Mouse (Mus musculus) embryonic facial prominence, embryonic 12.5 days (tissue): Measurements from ENCODE around the gene Mgp. TPM values are rescaled to one million over a fixed set of nuclear protein-coding genes. Genes with fewer than 3 reads are reported as not detected.

ENCODE experiments used
- ATAC-seq: fragments of 200-750 bp; cut with Nextera tagmentation; 2 replicates; pipeline ENCODE4 v1.8.0; 2017; ENCODE audit not compliant: insufficient number of reproducible peaks, insufficient read depth, low FRiP score, low TSS enrichment
- H3K27ac ChIP-seq: fragments of 300-500 bp; sonication (generic); 2 replicates; pipeline ENCODE4 v1.5.1; 2016; ENCODE audit warnings: mild to moderate bottlenecking
- H3K27me3 ChIP-seq: fragments of 300-500 bp; sonication (generic); 2 replicates; pipeline ENCODE4 v1.6.1; 2016; ENCODE audit warnings: mild to moderate bottlenecking, moderate library complexity
- H3K36me3 ChIP-seq: fragments of 300-500 bp; sonication (generic); 2 replicates; pipeline ENCODE4 v1.6.1; 2016; ENCODE audit warnings: mild to moderate bottlenecking
- H3K4me1 ChIP-seq: fragments of 300-500 bp; sonication (generic); 2 replicates; pipeline ENCODE4 v1.6.1; 2016
- H3K4me2 ChIP-seq: fragments of 300-500 bp; sonication (generic); replicated peaks from 2 replicates; pipeline ENCODE4 v1.6.1; 2016; ENCODE audit warnings: mild to moderate bottlenecking, moderate library complexity
- H3K4me3 ChIP-seq: fragments of 300-500 bp; sonication (generic); 2 replicates; pipeline ENCODE4 v1.5.1; 2016; ENCODE audit warnings: mild to moderate bottlenecking
- H3K9ac ChIP-seq: fragments of 300-500 bp; sonication (generic); 2 replicates; pipeline ENCODE4 v1.6.1; 2016; ENCODE audit warnings: mild to moderate bottlenecking, moderate library complexity
- H3K9me3 ChIP-seq: fragments of 300-500 bp; sonication (generic); 2 replicates; pipeline ENCODE4 v1.6.1; 2016; ENCODE audit warnings: mild to moderate bottlenecking, moderate library complexity
- WGBS: fragments of 180-500 bp; shearing (Covaris S2); methylation state at CpG from one replicate; pipeline ENCODE4 v1.1.7; 2016; 5-methylcytosine and 5-hydroxymethylcytosine counted together
- polyA plus RNA-seq: library from polyadenylated mRNA; unstranded; fragments of >200 nt; fragmentation: Nextera tagmentation; extraction: Ambion mirVana; gene quantifications from 2 replicates; pipeline ENCODE4 v1.2.1, GENCODE M21; 2016

The Mgp gene
- polyA plus RNA-seq, 1 experiment from 2014 or later: 42.9 TPM

DNA sequence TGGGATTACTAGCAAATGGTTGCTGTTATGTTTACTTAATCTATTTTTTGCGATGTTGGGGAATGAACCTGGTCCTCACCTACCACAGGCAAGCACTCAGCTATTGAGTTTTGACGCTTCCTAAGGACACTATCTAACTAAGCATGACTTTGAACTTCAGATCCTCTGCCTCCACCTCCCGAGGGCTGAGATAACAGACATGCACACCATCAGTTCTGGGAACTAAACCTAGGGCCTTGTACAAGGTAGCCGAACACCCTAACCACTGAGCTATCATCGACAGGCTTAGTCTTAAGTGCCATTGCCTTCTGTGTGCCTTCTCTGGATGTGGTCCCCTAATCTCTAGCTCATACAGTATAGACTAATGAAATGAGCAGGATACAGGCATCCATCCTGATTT, 10.3 kb downstream of the Mgp start:
- H3K4me2 ChIP-seq: no peak overlapping the region
- no peak for ATAC-seq
- H3K9ac ChIP-seq: no peak overlapping the region
- no peak overlapping the region for H3K4me3 ChIP-seq
- H3K36me3 ChIP-seq: no peaks in the 10 kb centered on the region
- H3K9me3 ChIP-seq: no peaks in the 10 kb centered on the region
- H3K4me1 ChIP-seq: no peaks in the 10 kb centered on the region; the same call in 1 of the 2 replicates
- H3K27ac ChIP-seq: no peak overlapping the region
- H3K27me3 ChIP-seq: no peaks in the 10 kb centered on the region
- WGBS: 92% methylated on average over 5 of the region's 5 CpGs

DNA sequence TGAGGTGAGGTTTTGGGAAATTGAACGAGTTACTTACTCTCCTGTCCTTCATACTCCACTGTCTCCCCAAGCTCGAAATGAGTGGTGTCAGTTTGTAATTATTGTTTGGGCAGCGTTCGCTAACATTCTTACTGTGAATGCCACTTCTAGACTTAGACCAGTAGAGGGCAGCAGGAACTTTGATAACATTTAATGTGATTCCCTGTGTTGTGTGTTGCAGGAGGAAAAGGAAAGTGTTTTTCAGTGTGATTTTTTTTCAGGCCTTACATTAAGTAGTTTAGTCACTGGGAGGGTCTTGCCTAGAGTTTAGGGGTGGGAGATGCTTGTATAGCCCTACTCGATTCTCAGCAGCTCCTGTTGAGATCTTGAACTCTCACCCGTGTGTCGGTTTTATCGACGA, 14.6 kb downstream of the Mgp start:
- Histone ChIP-seq H3K4me3 (no peak overlapping the region), H3K9me3 (no peaks in the 10 kb centered on the region), H3K9ac (no peak overlapping the region), H3K36me3 (no peaks in the 10 kb centered on the region), H3K27ac (no peak overlapping the region), H3K27me3 (no peaks in the 10 kb centered on the region), H3K4me1 (peaks cover 19% of the 10 kb centered on the region), H3K4me2 (no peak overlapping the region)
- WGBS: 53% methylated on average over 9 of the region's 9 CpGs
- ATAC-seq: no peak

DNA sequence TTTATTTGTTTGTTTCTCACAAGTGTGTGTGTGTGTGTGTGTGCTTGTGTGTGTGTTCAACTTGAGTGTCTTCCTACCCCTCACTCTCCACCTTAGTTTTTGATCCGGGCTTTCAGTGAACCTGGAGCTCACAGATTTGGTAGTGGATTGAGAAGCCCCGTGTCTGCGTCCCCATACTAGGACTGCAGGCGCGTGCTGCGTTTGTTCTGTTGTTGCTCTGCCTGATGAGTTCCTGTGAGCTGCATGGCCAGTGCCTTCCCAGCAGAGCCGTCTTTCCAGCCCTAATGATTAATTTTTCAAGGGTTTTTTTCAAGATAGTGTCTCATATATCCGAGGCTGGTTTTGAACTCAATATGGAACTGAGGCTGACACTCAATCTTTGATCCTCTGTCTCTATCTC, 17.2 kb downstream of the Mgp start:
- Histone ChIP-seq H3K27ac (no peak overlapping the region), H3K4me2 (no peak overlapping the region), H3K9ac (no peak overlapping the region), H3K4me3 (no peak overlapping the region), H3K27me3 (no peaks in the 10 kb centered on the region), H3K9me3 (no peaks in the 10 kb centered on the region), H3K36me3 (no peaks in the 10 kb centered on the region), H3K4me1 (peaks cover 21% of the 10 kb centered on the region)
- 70% methylated on average over 8 of the region's 8 CpGs for WGBS
- no peak for ATAC-seq

DNA sequence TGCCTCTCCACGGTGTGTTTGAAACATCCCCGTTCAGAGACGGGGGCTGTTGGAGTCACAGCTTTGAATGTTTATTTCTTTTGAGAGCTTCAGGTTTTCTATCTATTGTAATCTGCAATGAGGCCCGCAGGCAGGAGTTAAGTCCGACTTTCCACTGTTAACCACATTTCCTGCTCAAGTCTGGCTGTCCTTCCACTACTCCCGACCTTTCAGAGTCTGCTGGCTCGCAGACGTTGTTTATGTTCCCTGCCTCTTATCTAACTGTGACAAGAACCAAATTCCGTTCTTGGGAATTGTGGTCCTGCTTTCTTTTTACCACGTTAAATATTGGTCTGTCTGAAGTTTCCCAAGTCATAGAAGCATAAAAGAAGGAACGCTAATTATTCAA, 17.8 kb downstream of the Mgp start:
- peak overlapping the region; percentile 72 for H3K27ac ChIP-seq
- H3K9me3 ChIP-seq: no peaks in the 10 kb centered on the region
- H3K4me3 ChIP-seq: no peak overlapping the region
- H3K36me3 ChIP-seq: no peaks in the 10 kb centered on the region
- peaks cover 25% of the 10 kb centered on the region for H3K4me1 ChIP-seq
- H3K4me2 ChIP-seq: peak overlapping the region; percentile 22
- no peak for ATAC-seq
- WGBS: 21% methylated on average over 11 of the region's 11 CpGs
- no peaks in the 10 kb centered on the region for H3K27me3 ChIP-seq
- no peak overlapping the region for H3K9ac ChIP-seq

DNA sequence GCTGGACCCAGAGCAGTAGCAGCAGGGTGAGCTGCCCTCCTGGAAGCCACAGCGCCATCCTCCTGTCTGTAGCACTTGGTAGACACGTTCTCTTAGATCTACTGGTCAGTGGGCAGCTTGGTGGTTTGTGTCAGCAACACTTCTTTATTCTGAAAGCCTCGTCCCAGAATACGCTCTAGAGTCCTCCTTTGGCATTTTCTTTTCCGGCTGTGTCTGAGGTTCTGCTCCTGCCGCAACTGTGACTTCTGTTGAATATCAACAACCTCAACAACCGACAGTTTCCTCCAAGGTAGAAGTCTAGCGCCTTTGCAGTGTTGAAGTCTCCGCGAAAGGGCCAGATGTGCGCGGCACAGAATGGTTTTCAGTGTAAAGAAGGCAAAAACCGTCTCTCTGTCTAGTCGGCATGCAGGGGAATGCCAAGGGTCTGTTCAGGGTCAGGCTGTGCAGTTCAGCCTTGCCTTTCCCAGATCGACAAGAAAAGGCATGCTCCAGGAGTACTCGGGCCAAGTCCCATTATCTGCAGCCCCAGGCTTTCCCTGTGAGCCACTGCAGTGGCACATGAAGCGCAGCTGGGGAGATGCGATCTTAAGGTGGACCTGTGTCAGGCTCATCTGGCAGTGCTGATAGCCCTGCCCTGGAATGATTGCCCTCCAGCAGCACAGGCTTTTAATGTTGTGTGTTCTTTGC, 18.3 kb downstream of the Mgp start, which contains the start of gene Art4:
TSS of gene Art4 (minus strand) at position 548 of the 687 bp plus-strand sequence.
- ATAC-seq: no peak
- Histone ChIP-seq H3K4me2 (peak within 1 kb of the TSS; percentile 22), H3K36me3 (no peaks in the 10 kb centered on the region), H3K4me1 (peaks cover 29% of the 10 kb centered on the region), H3K4me3 (no peak within 1 kb of the TSS), H3K9me3 (no peaks in the 10 kb centered on the region), H3K27ac (peak within 1 kb of the TSS; percentile 72), H3K27me3 (no peaks in the 10 kb centered on the region), H3K9ac (no peak within 1 kb of the TSS)
- 50% methylated on average over 18 of the region's 18 CpGs for WGBS

DNA sequence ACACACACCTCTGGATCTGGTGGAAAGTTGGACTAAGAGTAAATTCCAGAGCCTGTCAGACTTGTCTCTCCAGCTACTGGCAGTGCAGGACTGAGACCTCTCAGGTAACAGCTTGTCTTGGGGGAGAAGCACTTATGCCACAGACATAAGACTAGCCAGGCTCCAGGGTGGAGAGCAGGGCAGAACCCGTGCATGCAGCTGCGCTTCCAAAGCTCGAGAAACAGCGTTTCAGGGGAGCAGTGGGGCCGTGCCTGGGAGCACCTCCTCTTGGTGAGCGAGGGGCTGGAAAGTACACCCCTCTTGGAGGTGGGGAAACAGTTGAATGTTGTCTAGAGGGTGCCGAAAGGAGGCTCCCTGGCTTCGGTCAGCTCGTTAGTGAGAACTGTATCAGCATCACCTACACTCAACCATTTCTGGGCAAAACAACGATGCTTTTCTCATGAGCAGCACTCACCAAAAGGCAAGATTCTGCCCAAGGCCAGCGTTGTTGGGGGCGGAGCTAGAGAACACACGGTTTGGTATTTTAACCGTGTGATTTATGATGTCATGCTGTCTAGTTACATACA, 19.5 kb downstream of the Mgp start:
- peak overlapping the region; percentile 58 for H3K27ac ChIP-seq
- H3K27me3 ChIP-seq: no peaks in the 10 kb centered on the region
- no peak overlapping the region for H3K4me3 ChIP-seq
- no peak for ATAC-seq
- H3K9ac ChIP-seq: no peak overlapping the region
- no peaks in the 10 kb centered on the region for H3K9me3 ChIP-seq
- 60% methylated on average over 14 of the region's 14 CpGs for WGBS
- H3K4me2 ChIP-seq: no peak overlapping the region; the same call in 1 of the 2 replicates
- peaks cover 29% of the 10 kb centered on the region for H3K4me1 ChIP-seq
- no peaks in the 10 kb centered on the region for H3K36me3 ChIP-seq

DNA sequence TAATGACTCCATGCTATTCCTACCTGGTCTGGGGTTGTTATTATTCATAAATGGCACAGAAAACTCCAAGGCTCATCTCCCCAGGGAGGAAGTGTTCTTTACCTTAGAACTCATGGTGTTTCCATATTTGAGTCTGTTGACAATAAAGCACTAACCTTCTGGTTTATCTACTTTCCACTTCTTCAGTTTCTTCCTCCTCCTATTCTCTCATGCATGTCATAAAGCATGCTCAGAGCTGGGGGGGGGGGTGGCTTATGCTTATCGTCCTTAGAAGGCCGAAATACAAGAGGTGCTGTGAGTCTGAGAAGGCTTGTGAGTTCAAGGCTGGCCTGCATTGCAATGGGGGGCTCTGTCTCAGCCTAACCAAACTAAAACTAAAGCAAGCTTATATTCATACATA, 20.4 kb downstream of the Mgp start:
- no peaks in the 10 kb centered on the region for H3K27me3 ChIP-seq
- no peaks in the 10 kb centered on the region for H3K36me3 ChIP-seq
- no peak for ATAC-seq
- H3K4me1 ChIP-seq: peaks cover 29% of the 10 kb centered on the region
- H3K9ac ChIP-seq: no peak overlapping the region
- no peak overlapping the region for H3K4me2 ChIP-seq
- H3K27ac ChIP-seq: no peak overlapping the region
- 82% methylated on average over 2 of the region's 2 CpGs for WGBS
- no peak overlapping the region for H3K4me3 ChIP-seq
- H3K9me3 ChIP-seq: no peaks in the 10 kb centered on the region

DNA sequence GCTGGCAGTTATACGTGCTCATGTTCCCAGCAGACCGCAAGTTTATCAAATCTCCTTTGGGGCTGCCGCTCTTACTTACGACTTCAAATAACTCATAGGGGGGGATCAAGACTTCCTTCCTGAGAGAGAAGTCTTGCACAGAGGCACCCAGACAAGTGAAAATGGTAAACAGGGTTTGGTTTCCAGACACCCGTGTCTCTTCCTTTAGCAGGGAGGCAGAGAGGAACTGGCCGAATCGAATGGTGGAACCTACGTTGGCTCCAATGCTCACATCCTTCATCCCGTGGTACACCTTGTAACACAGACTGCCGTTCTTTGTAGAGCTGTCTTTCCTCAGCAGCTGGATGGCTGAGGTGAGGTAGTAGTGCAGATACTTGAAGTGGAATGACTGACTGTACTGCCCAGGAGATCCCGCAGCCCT, 21.3 kb downstream of the Mgp start:
- Histone ChIP-seq H3K4me1 (peaks cover 29% of the 10 kb centered on the region), H3K9ac (no peak overlapping the region), H3K4me3 (no peak overlapping the region), H3K27ac (no peak overlapping the region), H3K27me3 (no peaks in the 10 kb centered on the region), H3K36me3 (no peaks in the 10 kb centered on the region), H3K4me2 (no peak overlapping the region), H3K9me3 (no peaks in the 10 kb centered on the region)
- 83% methylated on average over 11 of the region's 11 CpGs for WGBS
- no peak for ATAC-seq

DNA sequence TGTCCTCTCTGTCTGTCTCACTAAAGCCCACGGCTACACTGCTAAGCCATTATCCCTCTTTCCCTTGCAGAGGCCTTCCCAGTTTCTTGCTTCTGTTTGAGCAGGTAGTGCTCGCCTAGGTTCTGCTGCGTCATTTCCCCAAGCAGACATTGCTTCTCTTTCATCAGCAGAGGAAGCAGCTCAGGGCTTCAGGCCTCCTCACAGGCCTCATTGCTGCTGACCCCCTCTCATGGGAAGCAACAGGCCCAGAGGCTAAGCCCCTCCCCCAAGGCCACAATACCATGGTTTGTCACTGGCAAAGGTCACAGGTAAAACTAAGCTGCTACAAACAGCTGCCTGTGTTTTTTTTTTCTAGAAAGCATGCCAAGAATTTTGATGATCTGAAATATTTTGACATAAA, 22.9 kb downstream of the Mgp start:
- H3K36me3 ChIP-seq: no peaks in the 10 kb centered on the region
- H3K27me3 ChIP-seq: no peaks in the 10 kb centered on the region
- peaks cover 22% of the 10 kb centered on the region for H3K4me1 ChIP-seq
- 27% methylated on average over 3 of the region's 3 CpGs for WGBS
- no peak overlapping the region for H3K4me2 ChIP-seq
- no peaks in the 10 kb centered on the region for H3K9me3 ChIP-seq
- peak overlapping the region; percentile 64 for H3K27ac ChIP-seq
- H3K4me3 ChIP-seq: no peak overlapping the region
- ATAC-seq: no peak
- no peak overlapping the region for H3K9ac ChIP-seq

DNA sequence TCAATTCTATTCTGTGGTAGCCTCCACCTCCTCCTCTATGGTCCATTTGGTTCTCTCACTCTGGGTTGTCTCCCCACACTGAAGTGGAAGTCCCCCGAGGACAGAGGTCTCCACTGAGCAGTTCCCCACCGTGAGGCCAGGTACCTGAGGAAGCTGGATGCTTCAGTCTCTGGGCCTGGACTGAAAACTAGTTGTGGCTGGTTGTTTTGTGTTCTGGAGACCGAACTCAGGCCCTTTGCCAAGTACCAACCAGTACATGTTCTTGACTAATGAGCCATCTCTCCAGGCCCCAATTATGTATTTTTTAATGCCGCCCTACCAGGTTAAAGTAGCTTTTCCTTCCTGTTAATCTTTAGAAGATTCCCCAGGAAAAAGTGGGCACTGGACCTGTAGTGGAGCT, 23.3 kb downstream of the Mgp start:
- Histone ChIP-seq H3K36me3 (no peaks in the 10 kb centered on the region), H3K4me3 (no peak overlapping the region), H3K27ac (peak overlapping the region; percentile 64), H3K27me3 (no peaks in the 10 kb centered on the region), H3K9ac (no peak overlapping the region), H3K4me2 (no peak overlapping the region), H3K9me3 (no peaks in the 10 kb centered on the region), H3K4me1 (peaks cover 18% of the 10 kb centered on the region)
- ATAC-seq: no peak
- 69% methylated on average over 4 of the region's 4 CpGs for WGBS

DNA sequence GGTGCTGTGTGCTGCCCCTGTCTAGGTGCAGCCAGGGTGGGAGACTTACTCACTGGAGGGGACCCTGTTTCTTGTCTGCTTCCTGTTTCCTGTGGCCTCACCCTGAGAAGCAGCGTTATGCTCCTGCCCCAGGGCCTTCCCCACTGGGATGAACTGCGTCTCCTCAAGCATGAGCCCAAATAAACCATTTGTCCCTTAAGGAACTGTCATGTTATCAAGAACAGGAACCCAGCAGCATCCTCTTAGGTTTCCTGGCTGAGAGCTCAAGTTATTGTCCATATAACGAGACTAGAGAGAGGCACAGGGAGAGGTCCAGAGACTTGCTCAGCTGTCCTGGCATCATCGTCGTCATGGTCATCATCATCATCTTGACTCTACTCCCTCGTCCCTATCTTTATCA, 25.4 kb downstream of the Mgp start:
- no peaks in the 10 kb centered on the region for H3K36me3 ChIP-seq
- no peak for ATAC-seq
- H3K4me3 ChIP-seq: no peak overlapping the region
- no peaks in the 10 kb centered on the region for H3K9me3 ChIP-seq
- H3K4me2 ChIP-seq: no peak overlapping the region
- peaks cover 8% of the 10 kb centered on the region for H3K4me1 ChIP-seq
- H3K27ac ChIP-seq: no peak overlapping the region
- H3K9ac ChIP-seq: no peak overlapping the region
- 67% methylated on average over 6 of the region's 6 CpGs for WGBS
- no peaks in the 10 kb centered on the region for H3K27me3 ChIP-seq

DNA sequence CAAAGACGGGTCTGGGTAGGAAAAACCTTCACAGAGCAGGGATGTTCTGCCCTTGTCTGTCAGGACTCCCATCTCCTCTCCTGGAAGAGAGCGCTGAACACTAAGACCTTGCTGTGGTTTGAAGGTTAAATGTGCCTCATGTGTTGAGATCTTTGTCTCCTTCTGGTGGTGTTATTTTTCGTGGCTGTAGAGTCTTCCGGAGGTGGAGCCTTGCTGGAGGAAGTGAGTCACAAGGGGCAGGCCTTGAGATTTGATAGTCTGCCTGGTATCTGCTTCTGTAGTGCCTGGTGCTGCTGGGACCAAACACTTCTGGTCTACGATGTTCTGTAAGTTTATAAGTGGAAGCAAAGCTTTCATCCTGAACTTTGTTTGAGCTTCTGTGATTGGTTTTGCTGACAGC, 26.7 kb downstream of the Mgp start:
- Histone ChIP-seq H3K4me3 (no peak overlapping the region), H3K4me1 (peaks cover 8% of the 10 kb centered on the region), H3K4me2 (no peak overlapping the region), H3K9me3 (no peaks in the 10 kb centered on the region), H3K27me3 (no peaks in the 10 kb centered on the region), H3K27ac (no peak overlapping the region), H3K9ac (no peak overlapping the region), H3K36me3 (no peaks in the 10 kb centered on the region)
- WGBS: 83% methylated on average over 5 of the region's 5 CpGs
- ATAC-seq: no peak
